Mouse (Mus musculus) frontal cortex, adult (tissue): ENCODE measurements around the gene Spred2.
A peak's percentile ranks its signal among the peaks of the same experiment; 100 is the strongest.
"Not testable (repeated sequence)": the region's sequence is repeated elsewhere in the genome, so short reads cannot be mapped to it uniquely, and the experiment has no call there.

ENCODE experiments used
- ATAC-seq: cut with Nextera tagmentation; 2 replicates; pipeline ENCODE4 v1.9.2; 2017; ENCODE audit warnings: mild to moderate bottlenecking, moderate library complexity, mixed read lengths; ENCODE audit not compliant: low TSS enrichment

Spred2 gene

GRCm38 (mm10) chr11:20053951-20054350 lies 129.8 kb downstream of the Spred2 start:
- no peak for ATAC-seq

- no peak; the same call in 1 of the 2 replicates for ATAC-seq
These were observed 130.4 kb downstream of the Spred2 start for GRCm38 (mm10) chr11:20054617-20055016.

GRCm38 (mm10) chr11:20056168-20056567 lies 132.0 kb downstream of the Spred2 start:
- no peak for ATAC-seq

DNA sequence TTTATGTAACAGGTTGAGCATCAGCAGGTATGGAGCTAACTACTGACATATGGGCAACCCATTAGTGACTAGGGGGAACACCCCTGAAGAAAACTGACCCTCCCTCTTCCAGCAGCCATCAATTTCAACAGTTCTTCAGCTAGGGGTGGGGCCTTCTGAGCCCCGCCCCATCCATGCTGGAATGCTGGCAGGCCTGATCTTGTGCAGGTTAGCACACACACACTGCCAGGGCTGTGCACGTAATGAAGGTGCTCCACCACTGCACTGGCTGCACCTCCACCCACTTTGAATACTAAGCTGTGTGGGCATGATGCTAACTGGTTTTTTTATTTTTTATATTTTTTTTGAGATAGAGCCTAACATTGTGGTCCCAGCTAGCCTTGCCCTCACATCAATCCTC lies 133.3 kb downstream of the Spred2 start:
- ATAC-seq: no peak

GRCm38 (mm10) chr11:20059736-20060135 lies 135.6 kb downstream of the Spred2 start:
- no peak for ATAC-seq

- not testable (repeated sequence) for ATAC-seq
These were observed 138.6 kb downstream of the Spred2 start for GRCm38 (mm10) chr11:20062801-20063200.

DNA sequence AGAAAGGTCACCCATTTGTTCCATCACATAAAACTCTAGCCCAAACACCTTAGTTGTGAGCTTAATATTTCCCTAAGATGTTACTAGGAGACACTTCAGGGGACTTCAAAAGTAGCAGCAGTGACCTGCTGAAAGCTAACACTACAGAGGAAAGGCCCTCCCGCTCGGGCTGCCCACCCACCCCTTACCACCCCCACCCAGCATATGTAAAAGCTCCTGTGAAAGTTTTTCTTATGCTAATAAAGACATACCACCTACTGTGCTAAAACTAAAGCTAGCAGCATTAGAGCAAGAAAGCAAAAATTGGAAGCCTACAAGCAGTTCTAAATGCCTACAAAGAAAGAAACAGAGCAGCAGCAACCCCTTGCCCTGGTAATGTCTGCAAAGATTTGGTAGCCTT lies 139.9 kb downstream of the Spred2 start:
- ATAC-seq: 0 out of 2 replicates have a peak, but pooled peaks have one; percentile 46

DNA sequence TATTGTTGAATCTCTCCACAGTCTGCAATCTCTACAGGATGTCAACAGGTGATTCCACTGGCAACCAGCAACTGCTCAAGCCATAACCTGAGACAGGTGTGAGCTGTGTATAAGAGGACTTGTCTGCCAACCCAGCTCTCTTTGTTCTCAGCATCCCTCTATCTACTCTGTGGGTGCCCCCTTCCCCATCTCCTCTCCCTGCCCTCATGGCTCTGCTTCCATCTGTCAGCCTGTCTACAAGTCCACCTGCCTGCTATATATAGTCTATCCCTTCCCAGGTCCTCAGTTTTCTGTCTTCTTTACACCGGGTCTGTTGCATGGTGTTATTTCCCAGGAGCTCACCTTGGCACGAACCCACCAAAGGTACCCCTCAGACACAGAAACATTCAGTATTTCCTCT lies 140.8 kb downstream of the Spred2 start:
- ATAC-seq: no peak

GRCm38 (mm10) chr11:20066106-20066505 lies 141.9 kb downstream of the Spred2 start:
- ATAC-seq: no peak

- ATAC-seq: no peak
These were observed 143.3 kb downstream of the Spred2 start for GRCm38 (mm10) chr11:20067521-20067920.

DNA sequence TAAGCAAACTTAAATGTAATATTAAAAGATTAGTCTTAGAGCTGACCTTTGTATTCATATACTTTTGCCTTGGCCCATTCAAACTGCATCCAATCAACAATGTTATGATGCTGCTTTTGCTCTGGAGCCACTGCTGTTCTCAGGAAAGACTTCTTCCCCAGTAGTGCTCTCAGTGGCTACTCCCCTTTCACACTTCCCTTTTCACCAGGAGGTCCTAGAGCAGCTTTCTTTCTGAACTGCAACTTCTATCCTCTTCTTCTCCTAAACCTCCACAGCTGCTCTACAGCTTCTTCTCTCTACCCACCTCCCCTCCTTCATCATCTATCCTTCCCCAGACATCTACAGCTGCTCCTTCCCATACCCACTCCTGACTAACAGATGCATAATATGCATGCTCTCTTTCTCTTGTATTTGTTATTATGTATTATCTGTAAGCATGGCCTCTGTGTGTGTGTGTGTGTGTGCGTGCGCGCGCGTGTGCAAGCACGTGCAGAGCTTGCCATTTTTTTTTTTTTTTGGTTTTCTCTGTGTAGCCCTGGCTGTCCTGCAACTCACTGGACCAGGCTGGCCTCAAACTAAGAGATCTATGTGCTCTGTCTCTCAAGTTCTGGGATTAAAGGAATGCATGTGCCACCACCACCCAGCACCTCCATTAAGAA lies 144.3 kb downstream of the Spred2 start:
- no peak for ATAC-seq

DNA sequence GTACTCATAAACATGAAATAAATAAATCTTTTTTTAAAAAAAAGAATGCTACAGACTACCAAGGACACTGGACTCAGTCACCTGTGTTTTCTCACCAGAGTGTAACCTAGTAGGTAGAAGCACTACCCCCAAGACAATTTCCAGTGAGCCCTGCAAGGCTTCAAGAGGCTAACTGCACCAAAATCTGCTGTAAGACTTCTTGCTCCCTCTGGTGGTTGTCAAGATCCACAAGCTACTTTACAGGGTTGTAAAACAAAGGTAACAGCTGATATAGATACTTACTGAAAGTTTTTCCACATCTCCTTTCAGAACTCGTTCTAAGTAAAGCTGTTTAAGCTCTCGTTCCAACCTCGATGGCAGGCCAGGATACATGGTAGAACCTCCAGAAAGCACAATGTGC lies 148.0 kb downstream of the Spred2 start:
- peak; percentile 94 for ATAC-seq

DNA sequence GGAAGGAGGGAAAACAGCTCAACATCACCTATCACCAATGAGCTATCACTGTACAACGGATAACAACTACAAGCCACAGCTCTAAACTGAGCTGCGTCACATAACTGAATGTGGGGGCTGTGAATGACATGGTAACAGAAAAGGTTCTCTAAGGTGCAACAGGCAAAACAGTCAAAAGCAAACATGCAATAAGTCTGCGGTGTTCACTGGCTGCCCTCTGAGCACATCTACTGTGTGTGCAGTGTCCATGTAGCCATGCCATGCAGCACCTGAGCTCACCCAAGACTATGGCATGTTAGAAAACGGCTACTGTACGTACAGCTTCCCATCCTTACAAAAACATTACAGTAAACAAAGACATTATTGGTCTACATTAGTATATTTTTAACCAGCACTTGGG lies 148.7 kb downstream of the Spred2 start:
- ATAC-seq: 0 out of 2 replicates have a peak, but pooled peaks have one; percentile 8
